Mouse (Mus musculus) MEL (cell line): Measurements from ENCODE around the gene Hsd3b4.
"Not testable (repeated sequence)": the region's sequence is repeated elsewhere in the genome, so short reads cannot be mapped to it uniquely, and the experiment has no call there.

ENCODE experiments used
- CHD2 ChIP-seq: IDR thresholded peaks from 2 replicates; pipeline ENCODE4 v1.6.1; 2011; ENCODE audit warnings: low read length, improper control_type of control experiment
- CTCF ChIP-seq, 3 experiments: IDR thresholded peaks in 2 of 3; conservative IDR thresholded peaks in 1 of 3; 2 replicates each; pipeline ENCODE4 v1.5.1; 2011 to 2012; ENCODE audit warnings: low read length in 3 of 3, low read depth in 2 of 3, mild to moderate bottlenecking in 2 of 3, improper control_type of control experiment in 1 of 3, inconsistent platforms in 1 of 3, mixed read lengths in 1 of 3, moderate library complexity in 1 of 3; ENCODE audit not compliant: control insufficient read depth in 1 of 3, insufficient read depth in 1 of 3, poor library complexity in 1 of 3, severe bottlenecking in 1 of 3
- EP300 ChIP-seq, 2 experiments: IDR thresholded peaks; 2 replicates each; pipeline ENCODE4 v1.6.1; 2011; ENCODE audit warnings: improper control_type of control experiment in 2 of 2, low read length in 2 of 2, low read depth in 1 of 2, mild to moderate bottlenecking in 1 of 2
- GATA1 ChIP-seq: IDR thresholded peaks from 2 replicates; pipeline ENCODE4 v1.6.1; 2011; ENCODE audit warnings: low read depth, low read length, improper control_type of control experiment
- HCFC1 ChIP-seq: IDR thresholded peaks from 2 replicates; pipeline ENCODE4 v1.6.1; 2012; ENCODE audit warnings: low read depth, mild to moderate bottlenecking, inconsistent platforms, low read length, improper control_type of control experiment, moderate library complexity
- MAX ChIP-seq: IDR thresholded peaks from 2 replicates; pipeline ENCODE4 v1.6.1; 2011; ENCODE audit warnings: low read length, improper control_type of control experiment
- POLR2A ChIP-seq, 2 experiments: IDR thresholded peaks; 2 replicates each; pipeline ENCODE4 v1.6.1; 2011 to 2012; ENCODE audit warnings: low read length in 2 of 2, mild to moderate bottlenecking in 2 of 2, control low read depth in 1 of 2, improper control_type of control experiment in 1 of 2, low read depth in 1 of 2, moderate library complexity in 1 of 2; ENCODE audit not compliant: control insufficient read depth in 1 of 2, insufficient read depth in 1 of 2, poor library complexity in 1 of 2
- TAL1 ChIP-seq: IDR thresholded peaks from 2 replicates; pipeline ENCODE4 v1.6.1; 2012; ENCODE audit warnings: mild to moderate bottlenecking, inconsistent platforms, low read length, moderate library complexity, mixed read lengths
- USF1 ChIP-seq: IDR thresholded peaks from 2 replicates; pipeline ENCODE4 v1.6.1; 2014; ENCODE audit warnings: low read depth, mild to moderate bottlenecking, inconsistent platforms, low read length, improper control_type of control experiment, moderate library complexity

- TF ChIP-seq EP300 (IDR thresholded peaks at IDR 0.05; ENCODE audit: low read depth in 1 of 2, low read length in 2 of 2); TAL1; CTCF (IDR thresholded peaks at IDR 0.05 in 2 of 3, conservative IDR thresholded peaks at IDR 0.05 in 1 of 3; ENCODE audit: control insufficient read depth in 1 of 3, insufficient read depth in 1 of 3, low read depth in 2 of 3, low read length in 3 of 3, poor library complexity in 1 of 3, severe bottlenecking in 1 of 3); MAX; USF1; CHD2; HCFC1; POLR2A (IDR thresholded peaks at IDR 0.05; ENCODE audit: control insufficient read depth in 1 of 2, insufficient read depth in 1 of 2, low read depth in 1 of 2, low read length in 2 of 2, poor library complexity in 1 of 2); GATA1: not testable (repeated sequence)
These were observed 12.9 kb downstream of the Hsd3b4 start for GRCm38 (mm10) chr3:98497401-98497800.
